Mouse (Mus musculus) adrenal gland, postnatal 4 days (tissue): Measurements from ENCODE around the gene Kcna6. TPM values are rescaled to one million over a fixed set of nuclear protein-coding genes. Genes with fewer than 3 reads are reported as not detected.

ENCODE experiments used
- DNase-seq, 2 experiments: peaks; one replicate each; pipeline ENCODE4 v3.0.0; 2021 to 2022; ENCODE audit warnings: low spot score in 2 of 2, mixed read lengths in 2 of 2
- long read RNA-seq, 2 experiments: library from polyadenylated mRNA; stranded (forward); transcript quantifications; one replicate each; pipeline ENCODE4 v2.0.0; 2021
- total RNA-seq, 2 experiments: library from RNA; stranded (reverse); gene quantifications; 2 replicates each; pipeline ENCODE4 v1.2.3; 2021

Gene Kcna6
- total RNA-seq, result 1 to 10 TPM; 7.3 to 7.6 TPM
- long read RNA-seq, experiment 1, full-length matches to known transcripts, result 2 of 2 reads
- long read RNA-seq, experiment 1, partial matches to known transcripts, result 0 of 2 reads
- long read RNA-seq, experiment 1, other reads (novel, unspliced or antisense), result 0 of 2 reads
- long read RNA-seq, experiment 2, full-length matches to known transcripts, result 4 of 5 reads
- long read RNA-seq, experiment 2, partial matches to known transcripts, result 1 of 5 reads
- long read RNA-seq, experiment 2, other reads (novel, unspliced or antisense), result 0 of 5 reads

GRCm38 (mm10) chr6:126740211-126741142 lies at the start of gene Kcna6:
TSS of gene Kcna6 (minus strand) at chr6:126740674.
- no peak for DNase-seq

GRCm38 (mm10) chr6:126788863-126789262 lies 48.4 kb upstream of the Kcna6 start:
- no peak for DNase-seq

- DNase-seq, result no peak
Measured at GRCm38 (mm10) chr6:126784206-126784605, 43.7 kb upstream of the Kcna6 start.

GRCm38 (mm10) chr6:126783651-126784066 lies 43.2 kb upstream of the Kcna6 start:
- no peak for DNase-seq

- DNase-seq, result no peak
Measured at GRCm38 (mm10) chr6:126783056-126783455, 42.6 kb upstream of the Kcna6 start.

GRCm38 (mm10) chr6:126777889-126778288 lies 37.4 kb upstream of the Kcna6 start:
- DNase-seq, result no peak

- no peak for DNase-seq
Measured at GRCm38 (mm10) chr6:126773873-126774272, 33.4 kb upstream of the Kcna6 start.

GRCm38 (mm10) chr6:126772326-126772725 lies 31.9 kb upstream of the Kcna6 start:
- no peak for DNase-seq

GRCm38 (mm10) chr6:126770146-126770731 lies 29.8 kb upstream of the Kcna6 start:
- DNase-seq, result no peak

GRCm38 (mm10) chr6:126768957-126769665 lies 28.6 kb upstream of the Kcna6 start:
- no peak for DNase-seq

GRCm38 (mm10) chr6:126767610-126768532 lies 27.4 kb upstream of the Kcna6 start:
- no peak for DNase-seq

- no peak for DNase-seq
Measured at GRCm38 (mm10) chr6:126766552-126766951, 26.1 kb upstream of the Kcna6 start.

- DNase-seq, result no peak
Measured at GRCm38 (mm10) chr6:126764563-126765091, 24.2 kb upstream of the Kcna6 start.

GRCm38 (mm10) chr6:126761362-126761761 lies 20.9 kb upstream of the Kcna6 start:
- DNase-seq, result no peak

- no peak for DNase-seq
Measured at GRCm38 (mm10) chr6:126755729-126756411, 15.4 kb upstream of the Kcna6 start.

- DNase-seq, result no peak
Measured at GRCm38 (mm10) chr6:126752520-126752919, 12.0 kb upstream of the Kcna6 start.

GRCm38 (mm10) chr6:126745888-126746287 lies 5.4 kb upstream of the Kcna6 start:
- DNase-seq, result no peak

GRCm38 (mm10) chr6:126742610-126743009 lies 2.1 kb upstream of the Kcna6 start:
- no peak for DNase-seq
